Mouse (Mus musculus) kidney, postnatal 0 days (tissue): ENCODE measurements around the gene Tmem41b. TPM values are rescaled to one million over a fixed set of nuclear protein-coding genes. Genes with fewer than 3 reads are reported as not detected.
"Not testable (repeated sequence)": the region's sequence is repeated elsewhere in the genome, so short reads cannot be mapped to it uniquely, and the experiment has no call there.

Experiments used
- ATAC-seq: fragments of 200-750 bp; cut with Nextera tagmentation; replicated peaks from 2 replicates; pipeline ENCODE4 v1.8.0; 2017; ENCODE audit warnings: low read depth, moderate number of reproducible peaks, moderate TSS enrichment, moderate library complexity; ENCODE audit not compliant: low FRiP score
- DNase-seq: peaks from one replicate; pipeline ENCODE4 v3.0.0-alpha.2; 2016; ENCODE audit warnings: low spot score
- H3K27ac ChIP-seq: fragments of 300-500 bp; sonication (generic); 2 replicates; pipeline ENCODE4 v1.5.1; 2014; ENCODE audit warnings: mild to moderate bottlenecking
- H3K27me3 ChIP-seq: fragments of 300-500 bp; sonication (generic); 2 replicates; pipeline ENCODE4 v1.6.1; 2014; ENCODE audit warnings: low read length, mixed read lengths; ENCODE audit not compliant: insufficient read depth
- H3K36me3 ChIP-seq: fragments of 300-500 bp; sonication (generic); 2 replicates; pipeline ENCODE4 v1.6.1; 2014; ENCODE audit warnings: low read length, mixed read lengths; ENCODE audit not compliant: insufficient read depth
- H3K4me1 ChIP-seq: fragments of 300-500 bp; sonication (generic); replicated peaks from 2 replicates; pipeline ENCODE4 v1.6.1; 2014; ENCODE audit warnings: antibody characterized with exemption, low read length, mixed read lengths; ENCODE audit not compliant: insufficient read depth
- H3K4me2 ChIP-seq: fragments of 300-500 bp; sonication (generic); 2 replicates; pipeline ENCODE4 v1.6.1; 2014; ENCODE audit warnings: mild to moderate bottlenecking, low read length, moderate library complexity, mixed read lengths
- H3K4me3 ChIP-seq: fragments of 300-500 bp; sonication (generic); replicated peaks from 2 replicates; pipeline ENCODE4 v1.5.1; 2014; ENCODE audit warnings: low read depth, low read length
- H3K9ac ChIP-seq: fragments of 300-500 bp; sonication (generic); 2 replicates; pipeline ENCODE4 v1.6.1; 2014; ENCODE audit warnings: low read depth, low read length
- H3K9me3 ChIP-seq: fragments of 300-500 bp; sonication (generic); replicated peaks from 2 replicates; pipeline ENCODE4 v1.6.1; 2016; ENCODE audit warnings: low read length, inconsistent platforms, mixed read lengths
- CTCF ChIP-seq: IDR thresholded peaks from 2 replicates; pipeline ENCODE4 v1.5.1; 2016; ENCODE audit warnings: antibody characterized with exemption, low read depth, mild to moderate bottlenecking, moderate library complexity
- WGBS: fragments of 180-500 bp; shearing (Covaris S2); extraction: QIAGEN DNeasy Blood & Tissue Kit; methylation state at CpG from one replicate; pipeline ENCODE4 v1.1.7; 2014; 5-methylcytosine and 5-hydroxymethylcytosine counted together
- polyA plus RNA-seq: library from polyadenylated mRNA; unstranded; fragments of >200 nt; fragmentation: Nextera tagmentation; extraction: Ambion mirVana; gene quantifications from 2 replicates; pipeline ENCODE4 v1.2.1, GENCODE M21; 2015

Tmem41b gene
- 72.9 and 75.0 TPM in 2 replicates for polyA plus RNA-seq

GRCm38 (mm10) chr7:109986775-109987174 is at the start of gene Tmem41b:
Tmem41b (minus strand) TSS chr7:109986929.
- Histone ChIP-seq H3K27ac (peak within 1 kb of the TSS; percentile 65), H3K4me3 (peak within 1 kb of the TSS; percentile 58), H3K4me2 (peak within 1 kb of the TSS; percentile 62), H3K9ac (peak within 1 kb of the TSS; percentile 74)
- peak; percentile 59 for TF ChIP-seq CTCF
- H3K9me3 ChIP-seq, H3K36me3 ChIP-seq, H3K27me3 ChIP-seq, ATAC-seq, H3K4me1 ChIP-seq: not testable (repeated sequence)
- DNase-seq, result peak; percentile 18
- WGBS, result 37% methylated on average over 6 of the region's 6 CpGs

GRCm38 (mm10) chr7:110030342-110030741 is 43.6 kb upstream of the Tmem41b start:
- H3K4me2 ChIP-seq, result no peak overlapping the region
- H3K4me3 ChIP-seq, result no peak overlapping the region
- TF ChIP-seq CTCF, result no peak
- no peaks in the 10 kb centered on the region for H3K27me3 ChIP-seq
- DNase-seq (no peak), ATAC-seq (no peak)
- no peak overlapping the region for H3K27ac ChIP-seq
- H3K9ac ChIP-seq, result no peak overlapping the region
- WGBS, result 76% methylated on average over 3 of the region's 3 CpGs
- no peaks in the 10 kb centered on the region for H3K4me1 ChIP-seq
- no peaks in the 10 kb centered on the region for H3K9me3 ChIP-seq
- H3K36me3 ChIP-seq, result peaks cover 23% of the 10 kb centered on the region

GRCm38 (mm10) chr7:110028826-110029225 is 42.1 kb upstream of the Tmem41b start:
- H3K9me3 ChIP-seq, result no peaks in the 10 kb centered on the region
- no peak for DNase-seq
- no peak for ATAC-seq
- no peak overlapping the region for H3K27ac ChIP-seq
- no peak for TF ChIP-seq CTCF
- H3K36me3 ChIP-seq, result peaks cover 21% of the 10 kb centered on the region
- no peaks in the 10 kb centered on the region for H3K4me1 ChIP-seq
- H3K27me3 ChIP-seq, result no peaks in the 10 kb centered on the region
- H3K9ac ChIP-seq, result no peak overlapping the region
- H3K4me2 ChIP-seq, result no peak overlapping the region
- H3K4me3 ChIP-seq, result no peak overlapping the region
- 73% methylated on average over 1 of the region's 1 CpGs for WGBS

GRCm38 (mm10) chr7:110026594-110026993 is 39.9 kb upstream of the Tmem41b start:
- no peak for DNase-seq
- WGBS, result 60% methylated on average over 2 of the region's 2 CpGs
- no peaks in the 10 kb centered on the region for H3K9me3 ChIP-seq
- no peaks in the 10 kb centered on the region for H3K4me1 ChIP-seq
- no peak for ATAC-seq
- no peak for TF ChIP-seq CTCF
- no peaks in the 10 kb centered on the region for H3K27me3 ChIP-seq
- no peak overlapping the region for H3K9ac ChIP-seq
- no peak overlapping the region for H3K4me2 ChIP-seq
- no peak overlapping the region for H3K4me3 ChIP-seq
- H3K27ac ChIP-seq, result no peak overlapping the region
- 0 out of 2 replicates have a peak, but pooled peaks cover 7% of the 10 kb centered on the region for H3K36me3 ChIP-seq

- no peak for ATAC-seq
- H3K27ac ChIP-seq, result no peak overlapping the region
- no peak for DNase-seq
- no peak overlapping the region for H3K4me3 ChIP-seq
- no peak for TF ChIP-seq CTCF
- no peak overlapping the region for H3K9ac ChIP-seq
- H3K27me3 ChIP-seq, result no peaks in the 10 kb centered on the region
- H3K4me2 ChIP-seq, result no peak overlapping the region
- H3K9me3 ChIP-seq, result no peaks in the 10 kb centered on the region
- WGBS, result 84% methylated on average over 1 of the region's 1 CpGs
- H3K36me3 ChIP-seq, result no peaks in the 10 kb centered on the region
- no peaks in the 10 kb centered on the region for H3K4me1 ChIP-seq
Measured at GRCm38 (mm10) chr7:110023553-110023952, 36.8 kb upstream of the Tmem41b start.

- peak; percentile 44 for DNase-seq
Measured at GRCm38 (mm10) chr7:110018631-110019482, 32.1 kb upstream of the Tmem41b start.

More at GRCm38 (mm10) chr7:110018631-110019482, 32.1 kb upstream of the Tmem41b start:
- no peak for TF ChIP-seq CTCF
- Histone ChIP-seq H3K27ac (peak overlapping the region; percentile 98), H3K27me3 (no peaks in the 10 kb centered on the region), H3K4me1 (no peaks in the 10 kb centered on the region), H3K36me3 (no peaks in the 10 kb centered on the region), H3K9ac (peak overlapping the region; percentile 93), H3K4me2 (peak overlapping the region; percentile 68), H3K4me3 (peak overlapping the region; percentile 94), H3K9me3 (no peaks in the 10 kb centered on the region)
- ATAC-seq, result peak; percentile 84
- under 1% methylated on average over 42 of the region's 42 CpGs for WGBS
